Mouse (Mus musculus) frontal cortex, adult 2 months (tissue): ENCODE measurements at regions not wholly inside any gene's neighbourhood (a gene's known extent, or its start where the extent isn't known, plus 50 kb on each side); places are given as distances from the start of the nearest gene placed in this dataset.

Source experiments
- DNase-seq, 2 experiments: peaks; one replicate each; pipeline ENCODE4 v3.0.0; 2022; ENCODE audit warnings: low spot score in 1 of 2; ENCODE audit errors: extremely low spot score in 1 of 2

DNA sequence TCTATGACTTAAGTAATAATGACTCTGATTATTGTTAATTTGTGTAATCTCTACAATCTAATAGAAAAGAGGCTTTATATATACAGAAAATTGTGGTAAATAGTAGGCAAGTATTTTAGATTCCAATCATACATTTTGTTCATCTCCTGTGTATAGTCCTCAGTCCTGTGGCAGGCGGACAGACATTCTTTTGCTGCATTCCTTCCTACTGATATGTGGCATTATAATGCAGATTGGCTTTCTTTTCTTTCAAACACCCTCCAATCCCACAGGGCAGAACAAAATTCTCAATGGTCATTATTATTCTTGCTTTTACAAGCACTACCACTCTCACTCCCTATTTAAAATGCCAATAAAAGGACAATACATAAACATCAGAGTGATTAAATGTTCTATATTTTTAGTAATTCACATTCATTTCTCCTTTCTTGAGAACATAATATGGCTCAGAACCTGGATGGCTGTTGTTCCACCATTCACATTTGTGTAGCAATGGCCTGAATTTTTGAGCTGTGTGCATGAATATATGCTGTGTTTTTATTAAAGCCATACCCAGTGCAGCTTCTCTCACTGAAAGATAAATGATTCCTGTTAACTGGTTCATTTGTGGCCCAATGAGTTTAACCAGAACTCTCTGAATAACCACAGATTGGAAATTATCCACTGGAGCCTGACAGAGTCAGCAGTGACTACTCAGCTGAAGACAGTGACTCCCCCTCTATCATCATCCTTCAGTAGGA is 194.6 kb downstream of the Gm43517 start:
- DNase-seq: no peak

DNA sequence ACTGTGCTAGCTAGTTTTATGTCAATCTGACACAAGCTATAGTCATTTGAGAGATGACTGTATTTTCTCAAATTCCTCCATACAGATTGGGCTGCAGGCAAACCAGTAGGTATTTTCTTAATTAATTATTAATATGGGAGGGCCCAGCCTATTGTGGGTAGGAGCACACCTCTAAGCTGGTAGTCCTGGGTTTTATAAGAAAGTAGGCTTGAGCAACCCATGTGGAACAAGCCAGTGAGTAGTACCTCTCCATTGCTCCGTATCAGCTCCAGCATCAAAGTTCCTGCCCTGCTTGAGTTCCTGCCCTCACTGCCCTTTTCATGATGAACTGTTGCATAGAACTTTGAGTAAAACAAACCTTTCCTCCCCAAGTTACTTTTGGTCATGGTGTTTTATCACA is 198.9 kb downstream of the Gm43517 start:
- DNase-seq: no peak

DNA sequence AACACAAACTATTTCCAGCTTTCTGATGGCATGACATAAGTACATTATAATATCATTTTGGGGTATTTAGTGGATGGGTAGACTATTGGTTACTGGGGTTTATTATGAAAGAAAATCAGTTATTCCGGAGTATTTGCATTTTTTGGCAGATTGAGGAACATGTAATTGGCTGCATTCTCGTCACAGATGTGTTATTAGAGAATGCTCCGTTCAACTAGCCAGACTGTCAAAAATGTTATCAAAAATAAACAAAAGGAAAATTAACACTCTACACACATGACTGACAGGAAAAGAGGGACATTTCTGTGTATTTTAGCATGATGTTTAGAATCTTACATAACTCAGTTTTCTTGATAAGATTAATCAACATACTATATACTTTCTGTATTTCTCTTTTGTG is 237.3 kb downstream of the Gm43517 start:
- no peak for DNase-seq

GRCm38 (mm10) chr12:49627222-49627621 is 242.2 kb downstream of the Gm43517 start:
- DNase-seq: no peak

DNA sequence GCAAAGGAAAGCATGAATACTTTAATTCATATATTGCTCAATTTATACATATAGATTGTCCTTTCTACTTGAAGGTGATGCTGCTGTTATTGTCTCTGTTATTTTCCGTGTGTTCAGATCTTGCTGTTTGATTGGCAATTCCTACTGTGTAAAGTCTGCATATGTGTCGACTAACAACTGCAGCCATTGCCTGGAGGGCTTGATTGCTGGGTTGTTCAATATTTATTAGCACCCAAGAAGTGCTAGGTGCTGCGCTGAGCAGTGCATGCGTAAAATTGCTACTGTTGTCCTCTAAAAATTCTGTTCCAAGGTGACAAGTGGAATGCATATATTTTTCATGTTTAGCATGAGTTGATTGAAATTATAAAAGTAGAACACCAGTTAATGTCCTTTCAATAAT is 243.0 kb downstream of the Gm43517 start:
- no peak for DNase-seq

DNA sequence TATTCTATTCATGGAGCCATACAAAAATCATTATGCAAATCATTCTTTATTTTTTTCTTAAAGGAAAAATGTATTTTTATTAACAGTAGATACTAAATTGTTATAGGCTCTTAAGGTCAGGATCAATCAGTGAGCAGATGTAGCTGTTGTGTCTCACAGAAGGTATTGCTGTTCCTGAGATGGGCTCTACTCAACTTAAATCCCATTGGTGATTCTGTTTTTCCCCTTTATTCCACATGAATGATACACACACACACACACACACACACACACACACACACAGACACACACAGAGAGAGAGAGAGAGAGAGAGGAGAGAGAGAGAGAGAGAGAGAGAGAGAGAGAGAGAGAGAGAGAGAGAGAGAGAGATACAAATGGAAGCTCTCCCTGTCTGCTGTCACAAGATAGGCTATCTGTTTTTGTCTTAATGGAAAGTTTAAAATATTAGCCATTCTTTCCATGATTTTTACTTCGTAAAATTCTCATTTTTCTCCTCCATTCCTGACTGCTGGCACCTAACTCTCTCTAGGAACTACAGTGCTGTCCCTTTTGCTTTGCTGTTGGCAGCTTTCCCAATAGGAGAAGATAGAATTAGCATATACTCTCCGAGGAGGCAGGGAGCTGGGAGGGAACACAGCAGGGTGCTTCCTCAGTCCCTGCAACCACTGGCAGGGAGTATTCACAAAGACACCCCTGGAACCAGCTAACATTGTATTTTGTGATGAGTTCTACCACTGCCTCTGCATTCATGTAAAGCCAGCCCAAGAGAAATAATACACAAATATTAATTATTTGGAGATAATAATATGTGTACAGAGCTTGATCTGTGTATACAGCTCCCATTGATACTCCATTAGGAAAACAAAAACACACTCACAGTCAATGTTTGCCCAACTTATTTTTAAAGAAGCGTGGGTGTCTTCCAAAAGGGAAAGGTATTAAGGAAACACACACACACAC is 264.4 kb downstream of the Gm43517 start:
- peak in 1 of 2 experiments; percentile 49 for DNase-seq
